Mouse (Mus musculus) forebrain, embryonic 12.5 days (tissue): ENCODE measurements around the gene C5ar2. TPM values are rescaled to one million over a fixed set of nuclear protein-coding genes. Genes with fewer than 3 reads are reported as not detected.

ENCODE experiments used
- ATAC-seq: fragments of 200-750 bp; cut with Nextera tagmentation; 2 replicates; pipeline ENCODE4 v1.8.0; 2017; ENCODE audit warnings: moderate TSS enrichment; ENCODE audit not compliant: low FRiP score
- H3K27ac ChIP-seq: fragments of 300-500 bp; sonication (generic); 2 replicates; pipeline ENCODE4 v1.5.1; 2016; ENCODE audit warnings: mild to moderate bottlenecking
- H3K27me3 ChIP-seq: fragments of 300-500 bp; sonication (generic); 2 replicates; pipeline ENCODE4 v1.6.1; 2016; ENCODE audit warnings: mild to moderate bottlenecking
- H3K36me3 ChIP-seq: fragments of 300-500 bp; sonication (generic); replicated peaks from 2 replicates; pipeline ENCODE4 v1.6.1; 2016; ENCODE audit warnings: mild to moderate bottlenecking
- H3K4me1 ChIP-seq: fragments of 300-500 bp; sonication (generic); 2 replicates; pipeline ENCODE4 v1.6.1; 2016
- H3K4me2 ChIP-seq: fragments of 300-500 bp; sonication (generic); 2 replicates; pipeline ENCODE4 v1.6.1; 2016; ENCODE audit warnings: mild to moderate bottlenecking, moderate library complexity
- H3K4me3 ChIP-seq: fragments of 300-500 bp; sonication (generic); replicated peaks from 2 replicates; pipeline ENCODE4 v1.5.1; 2016; ENCODE audit warnings: mild to moderate bottlenecking
- H3K9ac ChIP-seq: fragments of 300-500 bp; sonication (generic); 2 replicates; pipeline ENCODE4 v1.6.1; 2016; ENCODE audit warnings: mild to moderate bottlenecking
- H3K9me3 ChIP-seq: fragments of 300-500 bp; sonication (generic); 2 replicates; pipeline ENCODE4 v1.6.1; 2016
- WGBS: fragments of 180-500 bp; shearing (Covaris S2); methylation state at CpG from one replicate; pipeline ENCODE4 v1.1.7; 2016; 5-methylcytosine and 5-hydroxymethylcytosine counted together
- polyA plus RNA-seq: library from polyadenylated mRNA; unstranded; fragments of >200 nt; fragmentation: Nextera tagmentation; extraction: Ambion mirVana; gene quantifications from 2 replicates; pipeline ENCODE4 v1.2.1, GENCODE M21; 2016

Gene C5ar2
- polyA plus RNA-seq, 1 experiment from 2014 or later, result not detected

- H3K9me3 ChIP-seq, result no peaks in the 10 kb centered on the region
- ATAC-seq, result no peak
- H3K4me2 ChIP-seq, result no peak overlapping the region
- H3K36me3 ChIP-seq, result peaks cover 27% of the 10 kb centered on the region
- WGBS, result 84% methylated on average over 8 of the region's 8 CpGs
- no peak overlapping the region for H3K27ac ChIP-seq
- no peak overlapping the region for H3K9ac ChIP-seq
- peaks cover 8% of the 10 kb centered on the region; the same call in 1 of the 2 replicates for H3K27me3 ChIP-seq
- no peak overlapping the region for H3K4me3 ChIP-seq
- no peaks in the 10 kb centered on the region for H3K4me1 ChIP-seq
These were observed 56.5 kb downstream of the C5ar2 start for GRCm38 (mm10) chr7:16187494-16187893.

Other genes starting within 250 kb of the C5ar2 start
- 9.1 and 9.5 TPM in 2 replicates for gene Bicra, start 196.2 kb downstream of the C5ar2 start, polyA plus RNA-seq
- gene Zfp541, start 182.3 kb downstream of the C5ar2 start, polyA plus RNA-seq, result not detected in 2 replicates
- 150 and 156 TPM in 2 replicates for gene Napa, start 145.7 kb downstream of the C5ar2 start, polyA plus RNA-seq
- gene Kptn, start 124.3 kb downstream of the C5ar2 start, polyA plus RNA-seq, result 24.6 and 29.4 TPM in 2 replicates
- 0.49 and 0.66 TPM in 2 replicates for gene Slc8a2, start 114.3 kb downstream of the C5ar2 start, polyA plus RNA-seq
- gene Meis3, start 69.1 kb downstream of the C5ar2 start, polyA plus RNA-seq, result 91.2 and 94.9 TPM in 2 replicates
- 17.1 and 20.5 TPM in 2 replicates for gene Dhx34, start 22.1 kb downstream of the C5ar2 start, polyA plus RNA-seq
- gene C5ar1, start 15.4 kb upstream of the C5ar2 start, polyA plus RNA-seq, result 0.70 and 0.73 TPM in 2 replicates
- 13.4 and 14.5 TPM in 2 replicates for gene Inafm1, start 29.5 kb upstream of the C5ar2 start, polyA plus RNA-seq
- gene Ccdc9, start 42.6 kb upstream of the C5ar2 start, polyA plus RNA-seq, result 42.3 and 44.6 TPM in 2 replicates
- gene Bbc3, start 64.2 kb upstream of the C5ar2 start, polyA plus RNA-seq, result 12.8 and 14.6 TPM in 2 replicates
- 403 and 415 TPM in 2 replicates for gene Sae1, start 143.7 kb upstream of the C5ar2 start, polyA plus RNA-seq
- 25.5 and 27.0 TPM in 2 replicates for gene Zc3h4, start 156.8 kb upstream of the C5ar2 start, polyA plus RNA-seq
- gene Tmem160, start 208.6 kb upstream of the C5ar2 start, polyA plus RNA-seq, result 42.4 and 53.1 TPM in 2 replicates
- gene Npas1, start 233.6 kb upstream of the C5ar2 start, polyA plus RNA-seq, result 1.8 and 2.0 TPM in 2 replicates